In genomic region chr19:56678516-56678915, GRCm38 (mm10) we compare ENCODE assay signal across 16 mouse cellular contexts. TPM values are rescaled to one million over a fixed set of nuclear protein-coding genes. Genes with fewer than 3 reads are reported as not detected.
A peak's percentile ranks its signal among the peaks of the same experiment; 100 is the strongest.
DNase-seq lines count a peak whose midpoint lies in the region; ATAC-seq and TF ChIP-seq lines count a peak whose summit lies in the region.
"Had no signal": no experiment of that assay in that cellular context is flagged by ENCODE, and none has a peak within 500 bp of the region (broad histone marks: within the 10 kb centered on the region; RNA-seq: fewer than 3 reads in every experiment).

No protein-coding gene starts in this region.

- no peak overlapping the region for H3K9ac ChIP-seq in heart, embryonic 13.5 days
- no peak overlapping the region for H3K9ac ChIP-seq in limb, embryonic 15.5 days
- H3K9ac ChIP-seq: forebrain, embryonic 13.5 days; hindbrain, embryonic 13.5 days; liver, embryonic 13.5 days had no signal

- H3K9me3 ChIP-seq in heart, embryonic 13.5 days: no peaks in the 10 kb centered on the region
- no peaks in the 10 kb centered on the region for H3K9me3 ChIP-seq in limb, embryonic 15.5 days
- H3K9me3 ChIP-seq: forebrain, embryonic 13.5 days; hindbrain, embryonic 13.5 days; liver, embryonic 13.5 days had no signal

- H3K27me3 ChIP-seq in heart, embryonic 13.5 days (replicated peaks): no peaks in the 10 kb centered on the region
- H3K27me3 ChIP-seq in limb, embryonic 15.5 days: no peaks in the 10 kb centered on the region
- H3K27me3 ChIP-seq: forebrain, embryonic 13.5 days; liver, embryonic 13.5 days had no signal

- H3K4me3 ChIP-seq in heart, embryonic 13.5 days: no peak overlapping the region
- H3K4me3 ChIP-seq in lung, adult 2 months (replicated peaks; ENCODE audit: extremely low read depth, low read depth, low read length): no peak overlapping the region
- H3K4me3 ChIP-seq in limb, embryonic 15.5 days: no peak overlapping the region
- H3K4me3 ChIP-seq: forebrain, embryonic 13.5 days; hindbrain, embryonic 13.5 days; liver, embryonic 13.5 days had no signal

- no peak overlapping the region for H3K4me2 ChIP-seq in heart, embryonic 13.5 days
- H3K4me2 ChIP-seq in limb, embryonic 15.5 days: no peak overlapping the region
- H3K4me2 ChIP-seq: forebrain, embryonic 13.5 days; hindbrain, embryonic 13.5 days; liver, embryonic 13.5 days had no signal

- H3K4me1 ChIP-seq in heart, embryonic 13.5 days: peaks cover 62% of the 10 kb centered on the region
- H3K4me1 ChIP-seq in lung, adult 2 months (ENCODE audit: control insufficient read depth, insufficient read depth, low read length): peaks cover 5% of the 10 kb centered on the region; the same call in 1 of the 2 replicates
- H3K4me1 ChIP-seq in limb, embryonic 15.5 days: peaks cover 34% of the 10 kb centered on the region
- H3K4me1 ChIP-seq: forebrain, embryonic 13.5 days; liver, embryonic 13.5 days had no signal

- H3K36me3 ChIP-seq in heart, embryonic 13.5 days: no peaks in the 10 kb centered on the region
- H3K36me3 ChIP-seq in limb, embryonic 15.5 days: no peaks in the 10 kb centered on the region
- H3K36me3 ChIP-seq: hindbrain, embryonic 13.5 days; liver, embryonic 13.5 days had no signal

- WGBS in heart, embryonic 13.5 days: 65% methylated on average over 9 of the region's 9 CpGs
- WGBS in lung, adult 2 months: 71% methylated on average over 9 of the region's 9 CpGs
- 67% methylated on average over 9 of the region's 9 CpGs for WGBS in limb, embryonic 15.5 days

- no peak for DNase-seq in heart, postnatal 25 days (ENCODE audit: low spot score)
- peak; percentile 29 to 42 for DNase-seq in lung, postnatal 4 days
- DNase-seq in lung, adult 2 months: no peak
- peak; percentile 20 to 31 for DNase-seq in adrenal gland, postnatal 36 days
- DNase-seq in kidney, adult 11 months: no peak
- DNase-seq: cerebellum, adult 9-10 months; gastrocnemius, postnatal 25 days; heart, postnatal 14 days; liver, embryonic 13.5 days; retina, postnatal 1 day; thymus, postnatal 36 days had no signal

- TF ChIP-seq CTCF in lung, adult 2 months (IDR thresholded peaks at IDR 0.05; ENCODE audit: insufficient read depth, low read length): no peak

- no peak for TF ChIP-seq POLR2A in lung, adult 2 months (IDR thresholded peaks at IDR 0.05; ENCODE audit: borderline replicate concordance, extremely low read depth, low read depth, low read length)

- no peak for ATAC-seq in heart, embryonic 13.5 days (ENCODE audit: extremely low read depth, insufficient number of reproducible peaks, low FRiP score, low TSS enrichment)
- ATAC-seq in limb, embryonic 15.5 days (ENCODE audit: insufficient number of reproducible peaks, low FRiP score, low TSS enrichment, low read depth): no peak
- ATAC-seq: forebrain, embryonic 13.5 days had no signal

- 0 out of 2 replicates have a peak overlapping the region, but pooled peaks have one; percentile 12 for H3K27ac ChIP-seq in heart, embryonic 13.5 days (replicated peaks)
- peak overlapping the region; percentile 69 for H3K27ac ChIP-seq in limb, embryonic 15.5 days
- H3K27ac ChIP-seq: forebrain, embryonic 13.5 days; hindbrain, embryonic 13.5 days; kidney, postnatal 0 days; liver, embryonic 13.5 days had no signal

- intact Hi-C loops in heart, postnatal 25 days (cut with DNase I): no loop called here

RNA-seq across cellular contexts. Expression of gene Adrb1, which starts 43.5 kb away (rescaled TPM):
- polyA plus RNA-seq in heart, embryonic 13.5 days (2015; fragmentation: Nextera tagmentation; extraction: Ambion mirVana): 2.9 and 3.0 TPM in 2 replicates
- 10 to 100 TPM; 24.3 to 30.9 TPM for total RNA-seq in heart, postnatal 25 days (2021)
- polyA plus RNA-seq in lung, adult 2 months (2012; rRNA removed): 81.9 and 120 TPM in 2 replicates
- 1 to 10 TPM; 2.9 to 4.1 TPM for total RNA-seq in adrenal gland, postnatal 36 days (2021)
- polyA plus RNA-seq in limb, embryonic 15.5 days (2015; fragmentation: Nextera tagmentation; extraction: Ambion mirVana): 0.30 and 0.79 TPM in 2 replicates

Comparison
In these comparisons a context has a peak if more than half of its experiments do, and no peak if none do; other contexts are left out.
1. DNase-seq: peak in lung, postnatal 4 days (2 of 2) and adrenal gland, postnatal 36 days (2 of 2); none in heart, postnatal 25 days (single experiment), lung, adult 2 months (single experiment) and kidney, adult 11 months (single experiment).
2. RNA of gene Adrb1, which starts 43.5 kb away (polyA plus RNA-seq): 81.9 to 120 TPM in lung, adult 2 months; 2.9 to 3.0 TPM in heart, embryonic 13.5 days and 0.30 to 0.79 TPM in limb, embryonic 15.5 days; every median in the first group is over 10 times any median in the second.